12 mouse cellular contexts compared by ENCODE assay signal in genomic region chr13:54884709-54885460, GRCm38 (mm10).
DNase-seq lines count a peak whose midpoint lies in the region; ATAC-seq and TF ChIP-seq lines count a peak whose summit lies in the region.
"Had no signal": no experiment of that assay in that cellular context is flagged by ENCODE, and none has a peak within 500 bp of the region (broad histone marks: within the 10 kb centered on the region; RNA-seq: fewer than 3 reads in every experiment).

No protein-coding gene starts in this region.

- intact Hi-C loops in heart, postnatal 14 days (cut with DNase I) = no loop called here

- H3K4me2 ChIP-seq in kidney, postnatal 0 days (ENCODE audit: low read length) = no peak overlapping the region
- no peak overlapping the region for H3K4me2 ChIP-seq in forebrain, embryonic 13.5 days
- H3K4me2 ChIP-seq in limb, embryonic 14.5 days (replicated peaks; ENCODE audit: low read depth, low read length, severe bottlenecking) = no peak overlapping the region
- H3K4me2 ChIP-seq: stomach, embryonic 15.5 days had no signal

- no peak overlapping the region for H3K4me3 ChIP-seq in kidney, postnatal 0 days (replicated peaks; ENCODE audit: low read depth, low read length)
- H3K4me3 ChIP-seq in forebrain, embryonic 13.5 days = no peak overlapping the region
- no peak overlapping the region for H3K4me3 ChIP-seq in limb, embryonic 14.5 days (replicated peaks; ENCODE audit: low read length)
- H3K4me3 ChIP-seq: erythroblast, embryonic 14.5 days; stomach, embryonic 15.5 days had no signal

- 18% methylated on average over 14 of the region's 14 CpGs for WGBS in kidney, postnatal 0 days
- 19% methylated on average over 14 of the region's 14 CpGs for WGBS in forebrain, embryonic 13.5 days
- 20% methylated on average over 14 of the region's 14 CpGs for WGBS in limb, embryonic 14.5 days

- no peak overlapping the region for H3K27ac ChIP-seq in kidney, postnatal 0 days
- H3K27ac ChIP-seq in forebrain, embryonic 13.5 days = peak overlapping the region; percentile 85
- H3K27ac ChIP-seq in limb, embryonic 14.5 days (replicated peaks; ENCODE audit: low read depth, low read length) = no peak overlapping the region
- H3K27ac ChIP-seq: stomach, embryonic 15.5 days had no signal

- no peak for ATAC-seq in kidney, postnatal 0 days (replicated peaks; ENCODE audit: low FRiP score, low read depth)
- ATAC-seq in forebrain, embryonic 13.5 days = peak; percentile 69
- ATAC-seq in limb, embryonic 14.5 days (ENCODE audit: low FRiP score, low read depth) = peak; percentile 80

- H3K9ac ChIP-seq in kidney, postnatal 0 days (ENCODE audit: low read depth, low read length) = no peak overlapping the region
- H3K9ac ChIP-seq in forebrain, embryonic 13.5 days = no peak overlapping the region
- H3K9ac ChIP-seq in limb, embryonic 14.5 days (ENCODE audit: low read depth, low read length, severe bottlenecking) = no peak overlapping the region
- H3K9ac ChIP-seq: stomach, embryonic 15.5 days had no signal

- H3K36me3 ChIP-seq in kidney, postnatal 0 days (ENCODE audit: insufficient read depth, low read length) = no peaks in the 10 kb centered on the region
- H3K36me3 ChIP-seq in forebrain, embryonic 13.5 days (ENCODE audit: poor library complexity, severe bottlenecking) = no peaks in the 10 kb centered on the region
- no peaks in the 10 kb centered on the region for H3K36me3 ChIP-seq in limb, embryonic 14.5 days (ENCODE audit: control insufficient read depth, insufficient read depth, low read length)
- H3K36me3 ChIP-seq: stomach, embryonic 15.5 days had no signal

- H3K9me3 ChIP-seq in kidney, postnatal 0 days (replicated peaks; ENCODE audit: low read length) = no peaks in the 10 kb centered on the region
- H3K9me3 ChIP-seq in forebrain, embryonic 13.5 days (replicated peaks) = no peaks in the 10 kb centered on the region
- no peaks in the 10 kb centered on the region for H3K9me3 ChIP-seq in limb, embryonic 14.5 days (ENCODE audit: control insufficient read depth, low read length)
- H3K9me3 ChIP-seq: stomach, embryonic 15.5 days had no signal

- no peak for TF ChIP-seq CTCF in kidney, postnatal 0 days (IDR thresholded peaks at IDR 0.05; ENCODE audit: low read depth)

- no peaks in the 10 kb centered on the region for H3K27me3 ChIP-seq in kidney, postnatal 0 days (ENCODE audit: insufficient read depth, low read length)
- H3K27me3 ChIP-seq in forebrain, embryonic 13.5 days = no peaks in the 10 kb centered on the region
- no peaks in the 10 kb centered on the region for H3K27me3 ChIP-seq in limb, embryonic 14.5 days (ENCODE audit: control insufficient read depth, insufficient read depth, low read length)

- TF ChIP-seq POLR2A in limb, embryonic 14.5 days (IDR thresholded peaks at IDR 0.05; ENCODE audit: borderline replicate concordance, extremely low read depth, insufficient read depth, insufficient read length) = no peak

- peak; percentile 21 for DNase-seq in kidney, postnatal 0 days (ENCODE audit: low spot score)
- no peak for DNase-seq in kidney, postnatal 36 days
- DNase-seq in cerebellum, adult 11 months = peak; percentile 47
- DNase-seq in limb, embryonic 14.5 days (ENCODE audit: low spot score) = peak; percentile 66
- DNase-seq in spleen, postnatal 4 days (ENCODE audit: low spot score in 2 of 2) = no peak
- DNase-seq in lung, postnatal 14 days = no peak
- DNase-seq in heart, postnatal 14 days = no peak
- DNase-seq: adrenal gland, postnatal 36 days; heart, postnatal 4 days had no signal

- no peaks in the 10 kb centered on the region for H3K4me1 ChIP-seq in kidney, postnatal 0 days (replicated peaks; ENCODE audit: insufficient read depth, low read length)
- H3K4me1 ChIP-seq in forebrain, embryonic 13.5 days = peaks cover 70% of the 10 kb centered on the region
- H3K4me1 ChIP-seq in limb, embryonic 14.5 days (ENCODE audit: control insufficient read depth, insufficient read depth, low read length) = peaks cover 13% of the 10 kb centered on the region

Comparison
In these comparisons a context has a peak if more than half of its experiments do, and no peak if none do; other contexts are left out.
1. DNase-seq: peak in kidney, postnatal 0 days (single experiment), cerebellum, adult 11 months (single experiment) and limb, embryonic 14.5 days (single experiment); none in kidney, postnatal 36 days (0 of 2), spleen, postnatal 4 days (0 of 2), lung, postnatal 14 days (single experiment) and heart, postnatal 14 days (0 of 2).